Mouse (Mus musculus): ENCODE data around the gene Ecm2. TPM values are rescaled to one million over a fixed set of nuclear protein-coding genes. Genes with fewer than 3 reads are reported as not detected.

Gene Ecm2
- polyA plus RNA-seq, 1 experiment from 2014 or later = 0.51 TPM

- 58% methylated on average over 2 of the region's 2 CpGs for WGBS
- Histone ChIP-seq H3K4me2 (no peak overlapping the region), H3K4me3 (replicated peaks) (no peak overlapping the region), H3K4me1 (replicated peaks) (no peaks in the 10 kb centered on the region), H3K27me3 (no peaks in the 10 kb centered on the region), H3K9ac (replicated peaks) (no peak overlapping the region), H3K27ac (no peak overlapping the region), H3K36me3 (no peaks in the 10 kb centered on the region), H3K9me3 (no peaks in the 10 kb centered on the region)
- ATAC-seq (ENCODE audit: insufficient number of reproducible peaks, insufficient read depth, low FRiP score, low TSS enrichment, low read depth) = no peak
Measured at GRCm38 (mm10) chr13:49518761-49519160, 14.2 kb downstream of the Ecm2 start.

- Histone ChIP-seq H3K27me3 (no peaks in the 10 kb centered on the region), H3K4me2 (no peak overlapping the region)
Measured at GRCm38 (mm10) chr13:49526235-49526634, 21.6 kb downstream of the Ecm2 start.

GRCm38 (mm10) chr13:49530636-49531035, 26.0 kb downstream of the Ecm2 start:
- no peak for ATAC-seq (ENCODE audit: insufficient number of reproducible peaks, insufficient read depth, low FRiP score, low TSS enrichment, low read depth)
- no peak overlapping the region for H3K27ac ChIP-seq
- no peak overlapping the region for H3K4me3 ChIP-seq (replicated peaks)
- no peak overlapping the region for H3K9ac ChIP-seq (replicated peaks)
- H3K4me1 ChIP-seq (replicated peaks) = no peaks in the 10 kb centered on the region
- H3K27me3 ChIP-seq = no peaks in the 10 kb centered on the region
- H3K36me3 ChIP-seq = no peaks in the 10 kb centered on the region
- 93% methylated on average over 4 of the region's 4 CpGs for WGBS
- no peak overlapping the region for H3K4me2 ChIP-seq
- H3K9me3 ChIP-seq = no peaks in the 10 kb centered on the region

More at GRCm38 (mm10) chr13:49526235-49526634, 21.6 kb downstream of the Ecm2 start:
- H3K27ac ChIP-seq = no peak overlapping the region
- no peaks in the 10 kb centered on the region for H3K9me3 ChIP-seq
- no peaks in the 10 kb centered on the region for H3K4me1 ChIP-seq (replicated peaks)
- H3K36me3 ChIP-seq = no peaks in the 10 kb centered on the region
- WGBS = 74% methylated on average over 2 of the region's 2 CpGs
- H3K9ac ChIP-seq (replicated peaks) = no peak overlapping the region
- H3K4me3 ChIP-seq (replicated peaks) = no peak overlapping the region
- ATAC-seq (ENCODE audit: insufficient number of reproducible peaks, insufficient read depth, low FRiP score, low TSS enrichment, low read depth) = no peak

- Histone ChIP-seq H3K36me3 (no peaks in the 10 kb centered on the region), H3K9me3 (no peaks in the 10 kb centered on the region), H3K4me3 (replicated peaks) (no peak overlapping the region), H3K4me2 (no peak overlapping the region), H3K9ac (replicated peaks) (no peak overlapping the region), H3K27ac (no peak overlapping the region), H3K4me1 (replicated peaks) (no peaks in the 10 kb centered on the region), H3K27me3 (no peaks in the 10 kb centered on the region)
- WGBS = 95% methylated on average over 1 of the region's 1 CpGs
- no peak for ATAC-seq (ENCODE audit: insufficient number of reproducible peaks, insufficient read depth, low FRiP score, low TSS enrichment, low read depth)
Measured at GRCm38 (mm10) chr13:49536946-49537345, 32.3 kb downstream of the Ecm2 start.

GRCm38 (mm10) chr13:49538693-49539092, 34.1 kb downstream of the Ecm2 start:
- ATAC-seq (ENCODE audit: insufficient number of reproducible peaks, insufficient read depth, low FRiP score, low TSS enrichment, low read depth) = no peak
- H3K9me3 ChIP-seq = no peaks in the 10 kb centered on the region
- H3K4me3 ChIP-seq (replicated peaks) = no peak overlapping the region
- H3K4me2 ChIP-seq = no peak overlapping the region
- no peaks in the 10 kb centered on the region for H3K36me3 ChIP-seq
- WGBS = 86% methylated on average over 1 of the region's 1 CpGs
- H3K9ac ChIP-seq (replicated peaks) = no peak overlapping the region
- no peak overlapping the region for H3K27ac ChIP-seq
- no peaks in the 10 kb centered on the region for H3K27me3 ChIP-seq
- H3K4me1 ChIP-seq (replicated peaks) = peaks cover 2% of the 10 kb centered on the region; the same call in 1 of the 2 replicates

GRCm38 (mm10) chr13:49544279-49544678, 39.7 kb downstream of the Ecm2 start, which contains the start of gene Aspn:
Gene Aspn (plus strand): TSS chr13:49544443.
- 47% methylated on average over 3 of the region's 3 CpGs for WGBS
- ATAC-seq (ENCODE audit: insufficient number of reproducible peaks, insufficient read depth, low FRiP score, low TSS enrichment, low read depth) = no peak
- no peak within 1 kb of the TSS for H3K4me3 ChIP-seq (replicated peaks)
- no peaks in the 10 kb centered on the region for H3K27me3 ChIP-seq
- H3K27ac ChIP-seq = 0 out of 2 replicates have a peak within 1 kb of the TSS, but pooled peaks have one; percentile 50
- H3K4me2 ChIP-seq = no peak within 1 kb of the TSS
- H3K4me1 ChIP-seq (replicated peaks) = peaks cover 14% of the 10 kb centered on the region
- H3K36me3 ChIP-seq = no peaks in the 10 kb centered on the region
- H3K9me3 ChIP-seq = no peaks in the 10 kb centered on the region
- H3K9ac ChIP-seq (replicated peaks) = no peak within 1 kb of the TSS

GRCm38 (mm10) chr13:49545646-49546045, 41.0 kb downstream of the Ecm2 start:
- no peak overlapping the region for H3K4me2 ChIP-seq
- 38% methylated on average over 3 of the region's 3 CpGs for WGBS
- peaks cover 14% of the 10 kb centered on the region for H3K4me1 ChIP-seq (replicated peaks)
- H3K36me3 ChIP-seq = no peaks in the 10 kb centered on the region
- no peaks in the 10 kb centered on the region for H3K27me3 ChIP-seq
- H3K27ac ChIP-seq = peak overlapping the region; percentile 80
- H3K4me3 ChIP-seq (replicated peaks) = no peak overlapping the region
- ATAC-seq (ENCODE audit: insufficient number of reproducible peaks, insufficient read depth, low FRiP score, low TSS enrichment, low read depth) = peak; percentile 59; the same call in 1 of the 2 replicates
- H3K9me3 ChIP-seq = no peaks in the 10 kb centered on the region
- no peak overlapping the region for H3K9ac ChIP-seq (replicated peaks)

GRCm38 (mm10) chr13:49546517-49546916, 41.9 kb downstream of the Ecm2 start:
- no peaks in the 10 kb centered on the region for H3K27me3 ChIP-seq
- H3K9ac ChIP-seq (replicated peaks) = no peak overlapping the region
- 77% methylated on average over 1 of the region's 1 CpGs for WGBS
- H3K4me3 ChIP-seq (replicated peaks) = no peak overlapping the region
- no peak for ATAC-seq (ENCODE audit: insufficient number of reproducible peaks, insufficient read depth, low FRiP score, low TSS enrichment, low read depth)
- H3K4me2 ChIP-seq = no peak overlapping the region
- H3K9me3 ChIP-seq = no peaks in the 10 kb centered on the region
- H3K27ac ChIP-seq = 0 out of 2 replicates have a peak overlapping the region, but pooled peaks have one; percentile 41
- peaks cover 14% of the 10 kb centered on the region for H3K4me1 ChIP-seq (replicated peaks)
- no peaks in the 10 kb centered on the region for H3K36me3 ChIP-seq

GRCm38 (mm10) chr13:49547563-49548150, 43.0 kb downstream of the Ecm2 start:
- no peaks in the 10 kb centered on the region for H3K36me3 ChIP-seq
- 88% methylated on average over 1 of the region's 1 CpGs for WGBS
- no peak for ATAC-seq (ENCODE audit: insufficient number of reproducible peaks, insufficient read depth, low FRiP score, low TSS enrichment, low read depth)
- H3K4me1 ChIP-seq (replicated peaks) = peaks cover 14% of the 10 kb centered on the region
- H3K27ac ChIP-seq = no peak overlapping the region
- no peak overlapping the region for H3K9ac ChIP-seq (replicated peaks)
- H3K4me3 ChIP-seq (replicated peaks) = no peak overlapping the region
- H3K9me3 ChIP-seq = no peaks in the 10 kb centered on the region
- no peak overlapping the region for H3K4me2 ChIP-seq
- no peaks in the 10 kb centered on the region for H3K27me3 ChIP-seq

- Histone ChIP-seq H3K9me3 (no peaks in the 10 kb centered on the region), H3K4me3 (replicated peaks) (no peak overlapping the region), H3K9ac (replicated peaks) (no peak overlapping the region), H3K4me2 (no peak overlapping the region), H3K4me1 (replicated peaks) (peaks cover 9% of the 10 kb centered on the region), H3K27me3 (no peaks in the 10 kb centered on the region), H3K27ac (no peak overlapping the region), H3K36me3 (no peaks in the 10 kb centered on the region)
- ATAC-seq (ENCODE audit: insufficient number of reproducible peaks, insufficient read depth, low FRiP score, low TSS enrichment, low read depth) = no peak
- WGBS = 94% methylated on average over 3 of the region's 3 CpGs
Measured at GRCm38 (mm10) chr13:49549616-49550015, 45.0 kb downstream of the Ecm2 start.

GRCm38 (mm10) chr13:49554519-49554918, 49.9 kb downstream of the Ecm2 start:
- Histone ChIP-seq H3K27ac (no peak overlapping the region), H3K9ac (replicated peaks) (no peak overlapping the region), H3K4me2 (no peak overlapping the region), H3K4me1 (replicated peaks) (no peaks in the 10 kb centered on the region), H3K36me3 (no peaks in the 10 kb centered on the region), H3K9me3 (no peaks in the 10 kb centered on the region), H3K4me3 (replicated peaks) (no peak overlapping the region), H3K27me3 (no peaks in the 10 kb centered on the region)
- WGBS = 85% methylated on average over 5 of the region's 5 CpGs
- no peak for ATAC-seq (ENCODE audit: insufficient number of reproducible peaks, insufficient read depth, low FRiP score, low TSS enrichment, low read depth)

GRCm38 (mm10) chr13:49556203-49556602, 51.6 kb downstream of the Ecm2 start:
- Histone ChIP-seq H3K4me3 (replicated peaks) (no peak overlapping the region), H3K27me3 (no peaks in the 10 kb centered on the region), H3K4me1 (replicated peaks) (no peaks in the 10 kb centered on the region), H3K9ac (replicated peaks) (no peak overlapping the region), H3K27ac (no peak overlapping the region), H3K4me2 (no peak overlapping the region), H3K36me3 (no peaks in the 10 kb centered on the region), H3K9me3 (no peaks in the 10 kb centered on the region)
- no peak for ATAC-seq (ENCODE audit: insufficient number of reproducible peaks, insufficient read depth, low FRiP score, low TSS enrichment, low read depth)
- 89% methylated on average over 1 of the region's 1 CpGs for WGBS
